Mouse (Mus musculus) midbrain, postnatal 0 days (tissue): ENCODE measurements around the gene Cplx3. TPM values are rescaled to one million over a fixed set of nuclear protein-coding genes. Genes with fewer than 3 reads are reported as not detected.

Experiments used
- ATAC-seq: fragments of 200-750 bp; cut with Nextera tagmentation; 2 replicates; pipeline ENCODE4 v1.8.0; 2017; ENCODE audit warnings: moderate number of reproducible peaks, mild to moderate bottlenecking, moderate TSS enrichment, moderate library complexity; ENCODE audit not compliant: low FRiP score
- DNase-seq: peaks from one replicate; pipeline ENCODE4 v3.0.0-alpha.2; 2015; ENCODE audit warnings: low spot score
- H3K27ac ChIP-seq: fragments of 300-500 bp; sonication (generic); 2 replicates; pipeline ENCODE4 v1.5.1; 2014; ENCODE audit warnings: low read depth, mild to moderate bottlenecking, low read length, mixed read lengths
- H3K27me3 ChIP-seq: fragments of 300-500 bp; sonication (generic); 2 replicates; pipeline ENCODE4 v1.6.1; 2014; ENCODE audit warnings: low read length, control low read depth, mixed read lengths; ENCODE audit not compliant: insufficient read depth
- H3K36me3 ChIP-seq: fragments of 300-500 bp; sonication (generic); 2 replicates; pipeline ENCODE4 v1.6.1; 2014; ENCODE audit warnings: low read length, control low read depth, mixed read lengths; ENCODE audit not compliant: insufficient read depth
- H3K4me1 ChIP-seq: fragments of 300-500 bp; sonication (generic); 2 replicates; pipeline ENCODE4 v1.6.1; 2014; ENCODE audit warnings: mild to moderate bottlenecking, control low read depth, antibody characterized with exemption, low read length, mixed read lengths; ENCODE audit not compliant: insufficient read depth
- H3K4me2 ChIP-seq: fragments of 300-500 bp; sonication (generic); 2 replicates; pipeline ENCODE4 v1.6.1; 2014; ENCODE audit warnings: low read depth, mild to moderate bottlenecking, low read length, mixed read lengths; ENCODE audit not compliant: poor library complexity, severe bottlenecking
- H3K4me3 ChIP-seq: fragments of 300-500 bp; sonication (generic); 2 replicates; pipeline ENCODE4 v1.5.1; 2014; ENCODE audit warnings: low read depth, mild to moderate bottlenecking, low read length, moderate library complexity
- H3K9ac ChIP-seq: fragments of 300-500 bp; sonication (generic); replicated peaks from 2 replicates; pipeline ENCODE4 v1.6.1; 2014; ENCODE audit warnings: mild to moderate bottlenecking, low read length, moderate library complexity, mixed read lengths; ENCODE audit not compliant: poor library complexity, severe bottlenecking
- H3K9me3 ChIP-seq: fragments of 300-500 bp; sonication (generic); 2 replicates; pipeline ENCODE4 v1.6.1; 2016; ENCODE audit warnings: low read length, control low read depth
- CTCF ChIP-seq: IDR thresholded peaks from 2 replicates; pipeline ENCODE4 v1.5.1; 2016; ENCODE audit warnings: antibody characterized with exemption, mild to moderate bottlenecking
- WGBS: fragments of 180-500 bp; shearing (Covaris S2); extraction: QIAGEN DNeasy Blood & Tissue Kit; methylation state at CpG from one replicate; pipeline ENCODE4 v1.1.7; 2014; 5-methylcytosine and 5-hydroxymethylcytosine counted together
- polyA plus RNA-seq: library from polyadenylated mRNA; unstranded; fragments of >200 nt; fragmentation: Nextera tagmentation; extraction: Ambion mirVana; gene quantifications from 2 replicates; pipeline ENCODE4 v1.2.1, GENCODE M21; 2015
- total RNA-seq: library from RNA; depleted of rRNA; stranded (reverse); fragments of >200 nt; gene quantifications from 2 replicates; pipeline ENCODE4 v1.2.3, GENCODE M21; 2014; rRNA removed

Cplx3 gene
- 0.09 TPM in 1 of 2 replicates, not detected in the other for total RNA-seq
- 1.9 and 2.2 TPM in 2 replicates for polyA plus RNA-seq

DNA sequence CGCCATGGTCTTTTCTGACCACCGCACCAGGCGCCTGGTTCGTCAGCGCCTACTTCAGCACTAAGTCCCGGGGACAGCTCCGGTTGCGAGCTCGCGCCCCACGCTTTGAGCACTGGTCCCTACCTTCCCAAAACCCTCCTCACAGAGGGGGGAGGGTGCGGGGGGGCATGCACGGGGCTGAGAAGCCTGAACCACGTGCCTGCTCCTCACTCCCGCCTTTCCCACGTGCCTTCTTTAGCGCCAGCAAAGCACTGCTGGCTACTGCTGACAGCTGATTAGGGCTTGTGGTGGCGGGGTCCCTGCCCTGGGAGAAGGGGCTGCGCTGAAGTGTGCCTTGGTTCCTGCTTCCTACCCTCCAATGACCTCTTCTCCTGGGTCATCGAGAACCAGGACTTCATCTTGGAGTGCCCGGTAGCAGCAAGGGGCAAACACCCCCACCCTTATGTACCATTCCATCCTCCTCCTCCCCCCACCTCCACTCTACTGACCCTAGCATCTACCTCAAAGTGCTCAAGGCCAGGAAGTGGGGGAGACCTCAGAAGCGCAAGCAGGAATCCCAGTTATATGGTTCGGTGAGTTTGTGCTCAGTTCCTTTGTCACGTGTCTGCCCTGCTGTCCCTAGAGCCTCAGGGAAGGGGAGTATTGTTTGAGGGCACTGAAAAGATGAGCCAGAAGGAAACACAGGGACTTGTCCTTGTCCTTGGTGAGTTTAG is at the start of gene Cplx3:
Cplx3 (minus strand) TSS at position 143 of the 713 bp plus-strand sequence.
- no peaks in the 10 kb centered on the region for H3K36me3 ChIP-seq
- H3K27me3 ChIP-seq: no peaks in the 10 kb centered on the region
- H3K4me1 ChIP-seq: peaks cover 8% of the 10 kb centered on the region
- WGBS: 3% methylated on average over 24 of the region's 24 CpGs
- peak within 1 kb of the TSS; percentile 65 for H3K4me2 ChIP-seq
- no peak within 1 kb of the TSS for H3K9ac ChIP-seq
- TF ChIP-seq CTCF: no peak
- H3K4me3 ChIP-seq: peak within 1 kb of the TSS; percentile 21
- ATAC-seq (peak; percentile 57; the same call in 1 of the 2 replicates), DNase-seq (no peak)
- no peak within 1 kb of the TSS for H3K27ac ChIP-seq
- H3K9me3 ChIP-seq: no peaks in the 10 kb centered on the region

DNA sequence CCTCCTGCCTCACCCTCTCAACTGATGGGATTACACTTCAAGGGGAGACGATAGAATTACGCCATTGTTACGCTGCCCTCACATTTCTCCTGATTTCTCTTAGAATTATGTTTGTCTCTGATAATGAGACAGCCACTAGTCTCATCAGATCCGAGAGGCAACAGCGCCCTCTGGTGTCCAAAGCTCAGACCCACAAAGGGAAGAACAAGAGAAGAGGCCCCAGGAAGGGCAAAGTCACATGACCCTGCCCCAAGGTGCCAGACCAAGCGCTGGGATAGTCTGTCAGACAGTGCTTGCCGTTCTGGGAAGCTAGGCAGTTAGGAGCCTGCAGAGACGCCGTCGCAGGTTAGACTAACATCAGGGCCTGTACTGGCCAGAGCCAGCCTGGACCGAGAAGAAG is 49.7 kb upstream of the Cplx3 start:
- WGBS: 2% methylated on average over 11 of the region's 11 CpGs
- peak; percentile 97 for TF ChIP-seq CTCF

DNA sequence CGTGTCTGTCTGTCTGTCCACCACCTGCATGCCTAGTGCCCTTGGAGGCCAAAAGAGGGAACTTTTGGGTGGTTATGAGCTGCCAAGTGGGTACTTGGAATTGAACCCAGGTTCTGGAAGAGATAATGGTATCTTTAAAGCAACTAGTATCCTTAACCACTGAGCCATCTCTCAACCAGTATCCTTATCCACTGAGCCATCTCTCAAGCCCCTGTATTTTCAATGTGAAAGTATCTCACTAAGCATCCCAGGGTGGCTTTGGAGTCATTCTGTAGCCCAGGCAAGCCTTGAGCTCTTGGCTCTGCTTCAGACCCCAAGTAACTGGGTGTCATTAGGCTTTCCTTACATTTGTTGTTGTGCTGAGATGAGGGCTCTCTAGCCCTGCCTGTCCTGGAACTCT is 48.9 kb upstream of the Cplx3 start:
- H3K36me3 ChIP-seq: no peaks in the 10 kb centered on the region
- no peak overlapping the region for H3K27ac ChIP-seq
- H3K9ac ChIP-seq: no peak overlapping the region
- DNase-seq (no peak), ATAC-seq (no peak)
- H3K4me1 ChIP-seq: no peaks in the 10 kb centered on the region
- no peak for TF ChIP-seq CTCF
- H3K27me3 ChIP-seq: no peaks in the 10 kb centered on the region; the same call in 1 of the 2 replicates
- no peaks in the 10 kb centered on the region for H3K9me3 ChIP-seq
- 100% methylated on average over 1 of the region's 1 CpGs for WGBS
- H3K4me2 ChIP-seq: no peak overlapping the region
- no peak overlapping the region for H3K4me3 ChIP-seq

More for the DNA sequence above, 49.7 kb upstream of the Cplx3 start:
- Histone ChIP-seq H3K9ac (0 out of 2 replicates have a peak overlapping the region, but pooled peaks have one; percentile 24), H3K27me3 (no peaks in the 10 kb centered on the region; the same call in 1 of the 2 replicates), H3K36me3 (no peaks in the 10 kb centered on the region), H3K9me3 (no peaks in the 10 kb centered on the region), H3K27ac (no peak overlapping the region), H3K4me2 (peak overlapping the region; percentile 30; the same call in 1 of the 2 replicates), H3K4me3 (no peak overlapping the region), H3K4me1 (no peaks in the 10 kb centered on the region)
- ATAC-seq: peak; percentile 39; the same call in 1 of the 2 replicates
- DNase-seq: peak; percentile 95

DNA sequence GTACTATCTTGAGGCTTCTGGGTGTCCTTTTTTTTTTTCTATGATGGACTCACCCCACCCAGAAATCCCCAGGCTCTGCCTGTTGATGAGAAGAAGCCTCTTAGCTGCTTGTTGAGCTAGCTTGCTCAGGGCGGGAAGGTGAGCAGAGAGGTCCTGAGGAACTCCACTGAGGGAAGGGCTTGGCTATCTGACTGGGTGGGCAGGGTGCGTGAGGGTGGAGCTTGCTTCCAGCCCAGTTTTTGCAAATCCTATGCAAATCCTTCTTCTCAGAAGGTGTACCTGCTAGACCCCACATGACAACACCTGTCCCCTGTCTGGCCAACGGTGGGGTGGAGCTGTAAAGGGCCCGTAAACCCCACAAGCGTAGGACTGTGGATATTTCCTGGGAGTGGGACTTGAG is 47.2 kb upstream of the Cplx3 start, which contains the start of gene Csk:
Csk (minus strand) TSS at position 349 of the 400 bp plus-strand sequence.
- WGBS: 43% methylated on average over 5 of the region's 5 CpGs
- Histone ChIP-seq H3K4me1 (no peaks in the 10 kb centered on the region), H3K9ac (no peak within 1 kb of the TSS), H3K27me3 (no peaks in the 10 kb centered on the region; the same call in 1 of the 2 replicates), H3K4me2 (no peak within 1 kb of the TSS), H3K4me3 (no peak within 1 kb of the TSS), H3K27ac (no peak within 1 kb of the TSS), H3K9me3 (no peaks in the 10 kb centered on the region), H3K36me3 (no peaks in the 10 kb centered on the region)
- no peak for TF ChIP-seq CTCF
- DNase-seq: no peak
- ATAC-seq: no peak

DNA sequence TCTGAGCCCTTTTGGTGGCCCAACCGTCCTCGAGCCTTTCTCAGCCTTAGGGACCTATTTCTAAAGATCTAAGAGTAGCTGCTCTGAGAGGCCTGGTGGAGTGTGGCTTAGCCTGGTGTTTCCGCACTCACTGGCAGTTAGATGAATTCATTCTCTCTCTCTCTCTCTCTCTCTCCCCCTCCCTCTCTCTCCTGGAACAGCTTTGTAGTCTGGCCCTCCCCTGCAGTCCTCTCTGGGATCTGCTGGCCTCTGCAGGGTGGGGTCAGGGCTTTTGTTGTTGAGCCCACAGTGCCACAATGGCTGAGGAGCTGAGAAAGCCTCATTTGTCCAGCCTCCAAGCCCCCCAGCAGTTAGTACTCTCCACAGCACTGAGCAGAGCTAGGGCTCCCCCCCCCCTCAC is 46.8 kb upstream of the Cplx3 start:
- Histone ChIP-seq H3K9me3 (no peaks in the 10 kb centered on the region), H3K9ac (no peak overlapping the region), H3K4me2 (no peak overlapping the region), H3K4me1 (no peaks in the 10 kb centered on the region), H3K27me3 (no peaks in the 10 kb centered on the region; the same call in 1 of the 2 replicates), H3K27ac (no peak overlapping the region), H3K36me3 (no peaks in the 10 kb centered on the region), H3K4me3 (no peak overlapping the region)
- no peak for TF ChIP-seq CTCF
- no peak for DNase-seq
- WGBS: 14% methylated on average over 3 of the region's 3 CpGs
- ATAC-seq: no peak

DNA sequence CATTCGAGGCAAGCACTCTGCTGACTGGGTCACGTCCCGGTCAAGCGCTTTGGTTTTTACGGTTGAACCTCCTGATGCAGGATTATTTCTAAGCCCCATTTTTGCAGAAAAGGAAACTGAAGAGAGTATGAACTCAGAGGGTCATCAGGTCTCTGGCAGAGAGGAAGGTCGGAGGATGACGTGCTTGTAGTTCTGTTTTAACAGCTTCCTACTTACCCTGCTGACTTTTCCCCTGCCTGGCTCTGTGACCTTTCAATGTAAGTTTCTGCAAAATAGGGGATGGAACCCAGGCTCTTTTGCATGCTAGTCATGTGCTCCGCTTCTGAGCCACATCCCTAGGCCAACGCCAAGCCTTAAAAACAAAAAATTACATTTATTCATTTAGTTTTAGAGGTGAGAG is 46.3 kb upstream of the Cplx3 start:
- no peak overlapping the region for H3K4me2 ChIP-seq
- H3K27me3 ChIP-seq: no peaks in the 10 kb centered on the region; the same call in 1 of the 2 replicates
- H3K36me3 ChIP-seq: no peaks in the 10 kb centered on the region
- DNase-seq: no peak
- H3K4me1 ChIP-seq: no peaks in the 10 kb centered on the region
- H3K4me3 ChIP-seq: no peak overlapping the region
- no peaks in the 10 kb centered on the region for H3K9me3 ChIP-seq
- ATAC-seq: no peak
- 60% methylated on average over 9 of the region's 9 CpGs for WGBS
- TF ChIP-seq CTCF: no peak
- no peak overlapping the region for H3K9ac ChIP-seq
- no peak overlapping the region for H3K27ac ChIP-seq
